Mouse (Mus musculus): ENCODE results near the gene Rab24. TPM values are rescaled to one million over a fixed set of nuclear protein-coding genes. Genes with fewer than 3 reads are reported as not detected.

Rab24 gene
- 104 and 109 TPM in 2 replicates for polyA plus RNA-seq (2015; fragmentation: Nextera tagmentation; extraction: Ambion mirVana)

DNA sequence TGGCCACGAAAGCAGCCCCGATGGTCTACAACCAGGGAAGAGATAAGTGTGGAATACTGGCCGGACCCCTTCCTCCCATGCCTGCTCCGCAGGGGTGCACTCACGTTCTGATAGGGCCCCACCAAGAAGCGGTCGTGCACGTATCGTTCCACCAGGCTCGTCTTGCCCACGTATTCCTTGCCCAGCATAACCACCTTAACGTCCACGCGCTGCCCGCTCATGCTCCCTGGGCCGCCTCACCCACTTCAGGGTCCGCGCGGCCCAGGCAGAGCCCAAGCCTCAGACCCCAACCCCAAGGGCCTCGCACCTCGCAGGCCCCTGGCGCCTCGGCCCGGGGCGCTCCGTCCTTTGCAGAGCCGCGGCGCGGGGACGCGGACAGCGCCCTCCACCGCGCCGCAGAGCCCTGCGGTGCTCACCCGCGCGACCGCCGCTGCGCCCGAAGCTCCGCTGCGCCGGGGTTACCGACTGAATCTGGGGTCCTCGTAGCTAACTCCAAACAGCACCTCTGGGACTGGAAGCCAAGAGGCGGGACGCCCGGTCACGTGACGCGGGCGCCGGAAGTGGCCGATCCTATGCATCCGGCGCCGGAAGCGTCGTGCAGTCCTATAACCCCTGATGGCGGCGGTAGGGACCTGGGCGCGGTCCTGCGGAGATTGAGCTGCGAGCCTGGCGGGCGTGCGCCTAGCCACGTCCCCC, at the start of gene Rab24:
TSS of gene Rab24 (minus strand) at position 513 of the 696 bp plus-strand sequence.
- peak; percentile 91 for ATAC-seq (ENCODE audit: low FRiP score, low read depth)
- WGBS, result under 1% methylated on average over 73 of the region's 73 CpGs
- H3K4me3 ChIP-seq, result peak within 1 kb of the TSS; percentile 96

GRCm38 (mm10) chr13:55371007-55371681, 49.4 kb upstream of the Rab24 start:
- H3K36me3 ChIP-seq, result no peaks in the 10 kb centered on the region
- 71% methylated on average over 8 of the region's 8 CpGs for WGBS
- no peak overlapping the region for H3K4me3 ChIP-seq
- no peaks in the 10 kb centered on the region for H3K9me3 ChIP-seq
- H3K27ac ChIP-seq, result no peak overlapping the region
- no peaks in the 10 kb centered on the region for H3K4me1 ChIP-seq
- H3K4me2 ChIP-seq (replicated peaks), result no peak overlapping the region
- peaks cover 64% of the 10 kb centered on the region for H3K27me3 ChIP-seq
- no peak for ATAC-seq (ENCODE audit: low FRiP score, low read depth)
- H3K9ac ChIP-seq, result no peak overlapping the region

More for the DNA sequence above, at the start of gene Rab24:
- peak within 1 kb of the TSS; percentile 97 for H3K9ac ChIP-seq
- peak within 1 kb of the TSS; percentile 81 for H3K27ac ChIP-seq
- peaks cover 74% of the 10 kb centered on the region for H3K36me3 ChIP-seq
- H3K9me3 ChIP-seq, result no peaks in the 10 kb centered on the region
- H3K4me2 ChIP-seq (replicated peaks), result peak within 1 kb of the TSS; percentile 88
- no peaks in the 10 kb centered on the region for H3K27me3 ChIP-seq
- H3K4me1 ChIP-seq, result peaks cover 32% of the 10 kb centered on the region

GRCm38 (mm10) chr13:55370234-55370633, 48.5 kb upstream of the Rab24 start:
- H3K4me2 ChIP-seq (replicated peaks), result 0 out of 2 replicates have a peak overlapping the region, but pooled peaks have one; percentile 31
- H3K27ac ChIP-seq, result no peak overlapping the region
- no peak overlapping the region for H3K4me3 ChIP-seq
- WGBS, result 61% methylated on average over 3 of the region's 3 CpGs
- no peaks in the 10 kb centered on the region for H3K4me1 ChIP-seq
- no peak overlapping the region for H3K9ac ChIP-seq
- H3K36me3 ChIP-seq, result no peaks in the 10 kb centered on the region
- no peaks in the 10 kb centered on the region for H3K9me3 ChIP-seq
- peaks cover 57% of the 10 kb centered on the region for H3K27me3 ChIP-seq
- no peak for ATAC-seq (ENCODE audit: low FRiP score, low read depth)

DNA sequence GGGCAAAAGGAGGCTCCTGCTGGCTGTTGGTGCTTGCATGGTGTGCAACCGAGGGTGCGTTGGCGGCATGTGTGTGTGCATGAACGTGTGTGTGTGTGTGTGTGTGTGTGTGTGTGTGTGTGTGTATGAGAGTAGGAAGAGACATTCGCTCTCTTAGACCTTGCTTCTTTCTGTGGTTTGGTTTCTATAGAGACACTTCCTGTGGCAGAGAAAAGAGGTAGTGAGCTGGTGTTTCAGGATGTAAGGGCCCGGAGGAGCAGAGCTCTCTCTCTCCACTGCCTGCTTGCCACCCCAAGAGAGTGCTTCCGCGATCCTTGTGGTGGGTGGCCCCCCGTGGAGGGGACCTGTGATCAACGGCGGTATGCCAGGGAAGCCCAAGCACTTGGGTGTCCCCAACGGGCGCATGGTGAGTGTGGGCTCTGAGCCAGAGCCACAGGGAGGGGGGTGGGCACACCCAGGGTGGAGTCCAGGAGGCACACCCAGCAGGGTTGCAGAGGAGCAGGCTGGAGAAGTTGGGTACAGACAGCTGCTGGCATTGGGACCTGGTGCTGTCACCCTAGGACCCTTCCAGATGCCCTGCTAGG, 47.9 kb upstream of the Rab24 start, which contains the start of gene Rgs14:
TSS of gene Rgs14 (plus strand) at position 202 of the 584 bp plus-strand sequence.
- H3K4me2 ChIP-seq (replicated peaks), result 0 out of 2 replicates have a peak within 1 kb of the TSS, but pooled peaks have one; percentile 31
- H3K9ac ChIP-seq, result peak within 1 kb of the TSS; percentile 25; the same call in 1 of the 2 replicates
- WGBS, result 54% methylated on average over 13 of the region's 13 CpGs
- H3K4me3 ChIP-seq, result no peak within 1 kb of the TSS
- H3K27ac ChIP-seq, result no peak within 1 kb of the TSS
- no peaks in the 10 kb centered on the region for H3K4me1 ChIP-seq
- peaks cover 55% of the 10 kb centered on the region for H3K27me3 ChIP-seq
- H3K36me3 ChIP-seq, result no peaks in the 10 kb centered on the region
- ATAC-seq (ENCODE audit: low FRiP score, low read depth), result no peak
- no peaks in the 10 kb centered on the region for H3K9me3 ChIP-seq

DNA sequence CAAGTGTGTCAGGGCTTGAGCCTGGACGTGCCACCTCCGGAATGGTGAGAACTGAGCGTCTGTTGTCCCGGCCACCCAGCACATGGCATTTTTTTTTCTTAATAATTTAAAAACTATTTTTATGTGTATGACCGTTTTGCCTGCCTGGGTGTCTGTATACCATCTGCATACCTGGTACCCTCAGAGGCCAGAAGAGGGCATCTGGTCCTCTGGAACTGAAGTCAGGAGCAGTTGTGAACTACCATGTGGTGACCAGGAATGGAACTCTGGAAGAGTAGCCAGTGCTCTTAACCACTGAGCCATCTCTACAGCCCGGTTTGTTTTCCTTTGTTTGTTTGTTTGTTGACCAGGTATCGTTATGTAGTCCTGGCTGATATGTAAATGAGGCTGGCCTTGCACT, 46.7 kb upstream of the Rab24 start:
- 74% methylated on average over 7 of the region's 7 CpGs for WGBS
- no peak for ATAC-seq (ENCODE audit: low FRiP score, low read depth)

GRCm38 (mm10) chr13:55362453-55363060, 40.8 kb upstream of the Rab24 start, which contains the start of gene Lman2:
Lman2 (minus strand) TSS chr13:55362783.
- peak; percentile 99 for ATAC-seq (ENCODE audit: low FRiP score, low read depth)
- H3K9me3 ChIP-seq, result no peaks in the 10 kb centered on the region
- WGBS, result under 1% methylated on average over 35 of the region's 35 CpGs
- H3K4me2 ChIP-seq (replicated peaks), result peak within 1 kb of the TSS; percentile 92
- peaks cover 8% of the 10 kb centered on the region; the same call in 1 of the 2 replicates for H3K27me3 ChIP-seq
- peaks cover 35% of the 10 kb centered on the region for H3K36me3 ChIP-seq
- H3K4me3 ChIP-seq, result peak within 1 kb of the TSS; percentile 85
- H3K9ac ChIP-seq, result peak within 1 kb of the TSS; percentile 88
- peak within 1 kb of the TSS; percentile 76 for H3K27ac ChIP-seq
- H3K4me1 ChIP-seq, result peaks cover 19% of the 10 kb centered on the region

More for the DNA sequence above, 46.7 kb upstream of the Rab24 start:
- Histone ChIP-seq H3K27ac (no peak overlapping the region), H3K4me3 (no peak overlapping the region), H3K4me2 (replicated peaks) (no peak overlapping the region), H3K9me3 (no peaks in the 10 kb centered on the region), H3K36me3 (no peaks in the 10 kb centered on the region), H3K27me3 (peaks cover 44% of the 10 kb centered on the region), H3K9ac (no peak overlapping the region), H3K4me1 (no peaks in the 10 kb centered on the region)

DNA sequence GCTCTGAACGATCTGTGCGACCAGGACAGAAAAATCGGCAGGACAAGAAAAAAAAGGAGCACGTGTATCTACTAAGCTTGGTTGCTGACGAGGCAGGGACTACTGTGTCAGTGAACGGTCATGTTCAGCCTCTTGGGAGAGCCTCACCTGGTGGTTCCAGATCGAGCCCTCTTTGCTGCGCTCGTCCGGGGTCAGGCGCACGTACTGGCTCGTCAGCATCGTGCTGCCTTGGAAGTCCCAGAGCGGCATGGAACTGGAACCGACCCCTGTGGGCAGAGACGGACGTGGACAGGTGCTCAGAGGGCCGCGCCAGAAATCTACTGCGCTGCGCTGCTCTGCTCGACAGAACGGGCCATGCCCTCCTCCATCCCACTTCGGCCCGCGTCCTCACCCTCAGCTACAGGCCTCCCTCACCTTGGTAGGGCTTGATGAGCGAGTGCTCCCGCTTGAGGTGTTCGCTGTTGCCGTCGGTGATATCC, 40.3 kb upstream of the Rab24 start:
- H3K4me2 ChIP-seq (replicated peaks), result peak overlapping the region; percentile 92
- peak overlapping the region; percentile 76 for H3K27ac ChIP-seq
- H3K9me3 ChIP-seq, result no peaks in the 10 kb centered on the region
- H3K9ac ChIP-seq, result peak overlapping the region; percentile 88
- peak; percentile 26 for ATAC-seq (ENCODE audit: low FRiP score, low read depth)
- H3K27me3 ChIP-seq, result peaks cover 4% of the 10 kb centered on the region; the same call in 1 of the 2 replicates
- peaks cover 19% of the 10 kb centered on the region for H3K4me1 ChIP-seq
- peak overlapping the region; percentile 85 for H3K4me3 ChIP-seq
- H3K36me3 ChIP-seq, result peaks cover 41% of the 10 kb centered on the region
- WGBS, result under 1% methylated on average over 32 of the region's 32 CpGs

GRCm38 (mm10) chr13:55361145-55361544, 39.4 kb upstream of the Rab24 start:
- Histone ChIP-seq H3K27ac (no peak overlapping the region), H3K4me1 (peaks cover 19% of the 10 kb centered on the region), H3K4me3 (peak overlapping the region; percentile 85), H3K9ac (peak overlapping the region; percentile 88), H3K36me3 (peaks cover 47% of the 10 kb centered on the region), H3K4me2 (replicated peaks) (peak overlapping the region; percentile 92), H3K9me3 (no peaks in the 10 kb centered on the region), H3K27me3 (0 out of 2 replicates have a peak, but pooled peaks cover 3% of the 10 kb centered on the region)
- no peak for ATAC-seq (ENCODE audit: low FRiP score, low read depth)

GRCm38 (mm10) chr13:55346745-55347144, 25.0 kb upstream of the Rab24 start:
- no peaks in the 10 kb centered on the region for H3K27me3 ChIP-seq
- H3K4me3 ChIP-seq, result no peak overlapping the region
- no peaks in the 10 kb centered on the region for H3K4me1 ChIP-seq
- peaks cover 79% of the 10 kb centered on the region for H3K36me3 ChIP-seq
- ATAC-seq (ENCODE audit: low FRiP score, low read depth), result no peak
- no peak overlapping the region for H3K27ac ChIP-seq
- H3K9ac ChIP-seq, result no peak overlapping the region
- no peak overlapping the region for H3K4me2 ChIP-seq (replicated peaks)
- 91% methylated on average over 11 of the region's 11 CpGs for WGBS
- H3K9me3 ChIP-seq, result no peaks in the 10 kb centered on the region

DNA sequence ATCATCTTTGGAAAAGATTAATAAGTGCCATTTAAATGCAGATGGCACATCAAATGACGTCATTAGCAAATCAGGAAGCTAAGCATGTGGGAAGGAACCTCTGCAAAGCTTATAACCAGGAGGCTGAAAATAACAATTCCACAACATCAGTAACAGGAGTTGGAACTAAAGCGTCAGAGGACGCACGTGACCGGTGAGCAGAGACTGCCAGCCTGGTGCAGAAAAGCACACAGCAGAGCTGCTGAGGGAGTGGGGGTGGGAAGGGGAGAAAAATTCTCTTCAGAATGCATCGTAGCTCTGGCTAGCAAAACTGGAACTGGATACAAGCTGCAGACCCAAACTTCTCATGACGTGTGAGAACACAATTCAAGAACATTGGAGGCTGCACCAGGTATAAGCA, 22.5 kb upstream of the Rab24 start:
- Histone ChIP-seq H3K9ac (no peak overlapping the region), H3K4me1 (no peaks in the 10 kb centered on the region), H3K4me2 (replicated peaks) (no peak overlapping the region), H3K27me3 (no peaks in the 10 kb centered on the region), H3K27ac (no peak overlapping the region), H3K36me3 (peaks cover 57% of the 10 kb centered on the region), H3K4me3 (no peak overlapping the region), H3K9me3 (no peaks in the 10 kb centered on the region)
- no peak for ATAC-seq (ENCODE audit: low FRiP score, low read depth)
- 88% methylated on average over 7 of the region's 7 CpGs for WGBS

DNA sequence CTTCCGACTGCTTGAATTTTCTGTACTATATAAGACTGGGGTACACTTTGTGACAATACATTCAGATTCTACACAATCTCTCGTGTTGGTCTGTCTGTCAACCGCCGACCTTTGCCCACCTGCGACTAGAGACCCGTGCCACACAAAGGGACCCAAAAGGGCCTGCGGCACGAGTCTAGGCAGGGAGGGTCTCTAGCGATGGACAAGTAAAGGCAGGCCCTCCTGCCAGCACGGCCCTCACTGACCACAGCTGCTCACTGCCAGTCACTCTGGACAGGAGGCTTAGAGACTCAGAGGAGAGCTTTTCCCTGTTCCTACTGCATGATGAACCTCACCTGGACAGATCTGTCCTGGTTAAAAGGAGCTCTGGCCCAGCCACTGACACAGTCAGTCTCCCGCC, 20.7 kb upstream of the Rab24 start:
- 35% methylated on average over 11 of the region's 11 CpGs for WGBS
- ATAC-seq (ENCODE audit: low FRiP score, low read depth), result no peak
- H3K27ac ChIP-seq, result no peak overlapping the region

More for the DNA sequence above, 20.7 kb upstream of the Rab24 start:
- Histone ChIP-seq H3K36me3 (peaks cover 40% of the 10 kb centered on the region), H3K4me2 (replicated peaks) (no peak overlapping the region), H3K27me3 (no peaks in the 10 kb centered on the region), H3K9me3 (no peaks in the 10 kb centered on the region), H3K9ac (no peak overlapping the region), H3K4me1 (no peaks in the 10 kb centered on the region), H3K4me3 (no peak overlapping the region)
